Mouse (Mus musculus): ENCODE results near the gene Lca5.

DNA sequence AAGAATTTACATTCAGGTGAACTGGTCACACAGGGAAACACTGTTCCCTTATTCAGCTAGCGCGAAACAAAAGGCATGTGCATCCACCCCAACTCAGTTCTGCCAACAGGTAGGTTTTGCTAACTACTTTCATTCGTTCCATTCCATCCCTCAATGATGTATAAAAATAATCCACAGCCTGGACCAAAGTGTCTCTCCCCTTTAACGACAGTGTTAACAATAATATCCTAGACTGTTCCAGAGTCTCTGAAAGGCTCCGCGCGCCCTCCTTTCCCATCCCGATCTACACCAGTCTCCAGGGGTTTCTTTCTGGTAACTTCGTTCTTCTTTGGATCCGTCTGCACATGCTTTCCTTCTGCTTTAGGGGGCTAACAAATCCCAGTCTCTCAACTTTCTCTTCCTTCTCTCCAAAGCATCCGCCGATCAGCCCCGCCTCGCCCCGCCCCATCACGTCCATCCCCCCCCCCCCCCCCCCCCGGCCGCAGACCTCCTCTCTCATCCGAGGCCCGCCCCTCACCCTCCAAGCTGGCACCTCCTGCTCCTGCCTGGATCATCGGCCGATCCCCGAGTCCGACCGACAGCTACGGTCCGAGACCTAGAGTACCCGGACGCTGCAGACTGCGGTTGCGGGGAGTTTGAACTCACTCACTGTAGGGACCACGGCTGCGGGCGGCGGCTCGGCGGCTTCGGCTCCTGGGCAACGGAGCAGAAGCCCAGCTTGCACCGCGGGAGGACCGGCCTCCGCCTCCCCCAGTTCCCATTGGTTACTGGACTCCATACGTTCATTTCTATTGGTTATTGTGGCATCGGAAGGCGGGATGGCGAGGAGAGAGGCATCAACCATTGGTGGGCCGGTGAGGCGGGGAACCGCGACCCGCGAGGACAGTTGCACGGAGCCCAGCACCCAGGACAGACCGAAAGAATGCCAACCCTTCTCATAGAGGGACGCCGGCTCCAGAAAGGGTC is at the start of gene Lca5:
- TF ChIP-seq CTCF (IDR thresholded peaks at IDR 0.05; ENCODE audit: low read depth, low read length) (no peak), GATA1 (IDR thresholded peaks at IDR 0.05; ENCODE audit: borderline replicate concordance, low read length) (no peak), TAL1 (conservative IDR thresholded peaks at IDR 0.05; ENCODE audit: low read depth, low read length) (no peak), GATA2 (IDR thresholded peaks at IDR 0.05; ENCODE audit: borderline replicate concordance, low read depth, low read length) (no peak)
